8 mouse cellular contexts compared by ENCODE assay signal in genomic region chr10:85625170-85625686, GRCm38 (mm10).
DNase-seq lines count a peak whose midpoint lies in the region; ATAC-seq and TF ChIP-seq lines count a peak whose summit lies in the region.
"Had no signal": no experiment of that assay in that cellular context is flagged by ENCODE, and none has a peak within 500 bp of the region (broad histone marks: within the 10 kb centered on the region; RNA-seq: fewer than 3 reads in every experiment).

No protein-coding gene starts in this region.

- no peak overlapping the region for H3K27ac ChIP-seq in lung, embryonic 14.5 days (ENCODE audit: low read depth)
- no peak overlapping the region for H3K27ac ChIP-seq in embryonic facial prominence, embryonic 11.5 days (replicated peaks; ENCODE audit: low read depth, low read length)
- H3K27ac ChIP-seq in intestine, embryonic 15.5 days = no peak overlapping the region
- H3K27ac ChIP-seq in stomach, embryonic 15.5 days = no peak overlapping the region

- peak overlapping the region; percentile 64 for H3K4me2 ChIP-seq in lung, embryonic 14.5 days
- H3K4me2 ChIP-seq in embryonic facial prominence, embryonic 11.5 days (ENCODE audit: low read depth, low read length) = peak overlapping the region; percentile 54
- peak overlapping the region; percentile 93; the same call in 1 of the 2 replicates for H3K4me2 ChIP-seq in intestine, embryonic 15.5 days (replicated peaks)
- H3K4me2 ChIP-seq in stomach, embryonic 15.5 days = peak overlapping the region; percentile 80

- H3K9me3 ChIP-seq in lung, embryonic 14.5 days (ENCODE audit: low read depth, low read length) = no peaks in the 10 kb centered on the region
- H3K9me3 ChIP-seq in embryonic facial prominence, embryonic 11.5 days (replicated peaks; ENCODE audit: control insufficient read depth, low read length) = no peaks in the 10 kb centered on the region
- no peaks in the 10 kb centered on the region for H3K9me3 ChIP-seq in intestine, embryonic 15.5 days
- no peaks in the 10 kb centered on the region for H3K9me3 ChIP-seq in stomach, embryonic 15.5 days

- H3K4me3 ChIP-seq in lung, embryonic 14.5 days (ENCODE audit: low read depth, low read length) = peak overlapping the region; percentile 32
- H3K4me3 ChIP-seq in embryonic facial prominence, embryonic 11.5 days (ENCODE audit: low read depth, low read length) = peak overlapping the region; percentile 29; the same call in 1 of the 2 replicates
- no peak overlapping the region; the same call in 1 of the 2 replicates for H3K4me3 ChIP-seq in intestine, embryonic 15.5 days (replicated peaks)
- H3K4me3 ChIP-seq in stomach, embryonic 15.5 days (replicated peaks) = peak overlapping the region; percentile 40; the same call in 1 of the 2 replicates

- TF ChIP-seq CTCF in lung, embryonic 14.5 days (IDR thresholded peaks at IDR 0.05; ENCODE audit: low read depth) = no peak

- no peaks in the 10 kb centered on the region for H3K4me1 ChIP-seq in lung, embryonic 14.5 days (ENCODE audit: insufficient read depth)
- H3K4me1 ChIP-seq in embryonic facial prominence, embryonic 11.5 days (ENCODE audit: control insufficient read depth, insufficient read depth, low read length) = no peaks in the 10 kb centered on the region
- H3K4me1 ChIP-seq in intestine, embryonic 15.5 days (replicated peaks) = peaks cover 3% of the 10 kb centered on the region; the same call in 1 of the 2 replicates
- H3K4me1 ChIP-seq in stomach, embryonic 15.5 days = peaks cover 3% of the 10 kb centered on the region

- ATAC-seq in lung, embryonic 14.5 days (ENCODE audit: insufficient read depth) = no peak
- ATAC-seq in embryonic facial prominence, embryonic 11.5 days (replicated peaks; ENCODE audit: insufficient number of reproducible peaks, low FRiP score, low TSS enrichment, low read depth) = no peak
- no peak for ATAC-seq in intestine, embryonic 15.5 days
- no peak for ATAC-seq in stomach, embryonic 15.5 days (ENCODE audit: insufficient read depth, low FRiP score, low read depth)
- ATAC-seq: Patski had no signal

- no peak for DNase-seq in lung, embryonic 14.5 days
- DNase-seq in lung, adult 18-20 months = no peak
- no peak for DNase-seq in embryonic facial prominence, embryonic 11.5 days (ENCODE audit: low spot score)
- no peak for DNase-seq in frontal cortex, adult 2 months (ENCODE audit: extremely low spot score in 1 of 2, low spot score in 1 of 2)
- no peak for DNase-seq in gastrocnemius, adult 8-10 months (ENCODE audit: low spot score in 2 of 2)

- H3K36me3 ChIP-seq in lung, embryonic 14.5 days (ENCODE audit: insufficient read depth) = no peaks in the 10 kb centered on the region
- no peaks in the 10 kb centered on the region for H3K36me3 ChIP-seq in embryonic facial prominence, embryonic 11.5 days (replicated peaks; ENCODE audit: control insufficient read depth, insufficient read depth, low read depth, low read length)
- H3K36me3 ChIP-seq in intestine, embryonic 15.5 days = no peaks in the 10 kb centered on the region
- H3K36me3 ChIP-seq in stomach, embryonic 15.5 days = no peaks in the 10 kb centered on the region

- H3K27me3 ChIP-seq in lung, embryonic 14.5 days (ENCODE audit: insufficient read depth, low read length) = peaks cover 7% of the 10 kb centered on the region; the same call in 1 of the 2 replicates
- no peaks in the 10 kb centered on the region for H3K27me3 ChIP-seq in embryonic facial prominence, embryonic 11.5 days (ENCODE audit: control insufficient read depth, insufficient read depth, low read length)
- H3K27me3 ChIP-seq in intestine, embryonic 15.5 days (replicated peaks) = no peaks in the 10 kb centered on the region
- H3K27me3 ChIP-seq in stomach, embryonic 15.5 days (replicated peaks) = no peaks in the 10 kb centered on the region
- H3K27me3 ChIP-seq: Patski had no signal

- no peak overlapping the region for H3K9ac ChIP-seq in lung, embryonic 14.5 days
- H3K9ac ChIP-seq in embryonic facial prominence, embryonic 11.5 days (replicated peaks; ENCODE audit: low read length) = no peak overlapping the region
- H3K9ac ChIP-seq in intestine, embryonic 15.5 days = no peak overlapping the region
- H3K9ac ChIP-seq in stomach, embryonic 15.5 days = no peak overlapping the region

- 54% methylated on average over 4 of the region's 4 CpGs for WGBS in lung, embryonic 14.5 days
- 56% methylated on average over 4 of the region's 4 CpGs for WGBS in embryonic facial prominence, embryonic 11.5 days
- 61% methylated on average over 4 of the region's 4 CpGs for WGBS in intestine, embryonic 15.5 days
- 59% methylated on average over 4 of the region's 4 CpGs for WGBS in stomach, embryonic 15.5 days
